ENCODE assay signal across 14 mouse cellular contexts in genomic region chr9:94788261-94788660, GRCm38 (mm10).
"Had no signal": no experiment of that assay in that cellular context is flagged by ENCODE, and none has a peak within 500 bp of the region (broad histone marks: within the 10 kb centered on the region; RNA-seq: fewer than 3 reads in every experiment).

No protein-coding gene starts in this region.

- H3K4me3 ChIP-seq: limb, embryonic 15.5 days; liver, embryonic 12.5 days; megakaryocyte, embryonic 14.5 days; midbrain, embryonic 15.5 days; neural tube, embryonic 12.5 days had no signal

- H3K27ac ChIP-seq: limb, embryonic 15.5 days; liver, embryonic 12.5 days; macrophage; midbrain, embryonic 15.5 days; neural tube, embryonic 12.5 days; stomach, postnatal 0 days had no signal

- DNase-seq: kidney, adult 11 months; layer of hippocampus, adult 9-11 months; layer of hippocampus, postnatal 36 days; lung, embryonic 14.5 days; lung, postnatal 10 days; thymus, adult 18-20 months; thymus, postnatal 14 days had no signal
